Mouse (Mus musculus): ENCODE measurements around the gene Smyd2.
A peak's percentile ranks its signal among the peaks of the same experiment; 100 is the strongest.

Smyd2 gene

DNA sequence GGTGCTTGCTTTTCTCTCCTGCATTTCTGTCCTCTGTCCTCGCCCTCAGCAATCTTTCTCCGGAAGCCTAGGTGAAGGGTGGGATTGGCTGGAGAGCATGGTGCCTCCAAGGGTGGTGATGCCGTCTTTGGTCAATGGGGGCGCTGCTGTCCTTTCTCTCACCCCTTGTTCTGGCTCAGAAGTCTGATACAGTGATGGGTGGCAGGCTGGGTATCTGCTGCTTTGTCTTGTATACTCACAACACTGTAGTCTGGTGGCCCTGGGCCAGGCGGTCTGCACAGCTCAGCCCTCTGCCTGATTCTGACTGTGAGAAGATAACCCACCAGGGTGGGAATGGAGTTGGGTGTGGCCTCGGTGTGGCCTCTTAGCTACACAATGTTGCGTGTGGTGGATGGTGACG is 51.6 kb downstream of the Smyd2 start:
- DNase-seq, result no peak

DNA sequence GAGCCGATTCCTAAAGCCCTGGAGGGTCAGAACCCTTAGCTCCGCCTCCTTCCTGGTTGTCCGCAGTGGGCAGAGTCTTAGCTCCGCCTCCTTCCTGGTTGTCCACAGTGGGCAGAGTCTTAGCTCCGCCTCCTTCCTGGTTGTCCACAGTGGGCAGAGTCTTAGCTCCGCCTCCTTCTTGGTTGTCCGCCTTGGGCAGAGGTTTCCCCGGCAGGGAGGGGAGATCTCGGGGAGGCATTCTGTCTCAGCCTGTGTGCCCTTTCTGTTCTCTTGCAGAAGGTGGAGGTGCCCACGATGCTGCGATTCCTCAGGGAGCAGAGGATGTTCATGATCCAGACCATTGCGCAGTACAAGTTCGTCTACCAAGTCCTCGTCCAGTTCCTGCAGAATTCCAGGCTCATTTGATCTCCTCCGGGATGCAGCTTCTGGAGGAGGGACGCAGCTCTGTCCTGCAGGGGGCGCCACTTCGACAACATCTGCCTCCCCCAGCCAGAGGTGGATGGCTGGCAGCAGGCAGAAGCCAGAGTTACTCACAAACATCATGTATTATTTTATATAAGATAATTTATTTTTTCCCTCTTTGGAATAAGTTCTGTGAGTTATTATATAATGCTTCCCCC is 52.4 kb downstream of the Smyd2 start:
- DNase-seq, result no peak

DNA sequence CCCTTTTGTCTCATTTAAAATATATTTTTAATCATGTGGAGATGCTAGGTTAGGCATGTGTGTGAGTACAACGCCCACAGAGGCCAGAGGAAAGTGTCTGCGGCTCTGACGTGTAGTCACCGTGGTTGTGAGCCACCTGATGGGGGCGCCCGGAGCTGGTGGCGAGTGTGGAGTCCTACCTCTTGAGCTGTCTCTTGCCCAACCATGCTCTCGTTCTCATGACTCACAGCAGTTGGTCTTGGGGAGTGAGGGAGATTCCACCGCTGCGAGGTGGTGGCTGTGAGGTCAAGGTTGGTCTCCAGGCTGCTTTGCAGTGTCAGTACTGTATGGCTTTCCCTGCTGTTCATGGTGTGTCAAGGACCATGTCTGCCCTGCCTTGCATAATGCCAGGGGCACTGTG is 54.1 kb downstream of the Smyd2 start:
- DNase-seq, result no peak

DNA sequence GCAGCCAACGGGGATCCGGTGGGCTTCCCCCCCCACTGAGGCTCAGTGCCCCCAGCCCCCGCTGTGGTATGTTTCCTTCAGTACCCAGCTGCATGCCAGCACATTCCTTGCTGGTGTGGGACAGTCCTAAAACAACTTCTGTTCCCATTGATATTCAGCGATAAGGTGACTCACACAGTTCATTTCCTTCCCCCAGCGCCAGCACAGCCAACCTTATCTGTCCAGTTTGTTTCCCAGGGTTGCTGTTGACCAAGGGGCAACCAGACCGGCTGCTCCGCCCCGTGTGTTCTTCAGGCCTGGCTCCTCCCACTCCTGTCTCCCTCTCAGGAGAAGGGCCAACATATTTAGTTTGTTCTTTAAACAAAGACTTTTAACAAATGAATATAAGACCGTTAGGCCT is 54.7 kb downstream of the Smyd2 start:
- DNase-seq, result peak; percentile 50 to 60

DNA sequence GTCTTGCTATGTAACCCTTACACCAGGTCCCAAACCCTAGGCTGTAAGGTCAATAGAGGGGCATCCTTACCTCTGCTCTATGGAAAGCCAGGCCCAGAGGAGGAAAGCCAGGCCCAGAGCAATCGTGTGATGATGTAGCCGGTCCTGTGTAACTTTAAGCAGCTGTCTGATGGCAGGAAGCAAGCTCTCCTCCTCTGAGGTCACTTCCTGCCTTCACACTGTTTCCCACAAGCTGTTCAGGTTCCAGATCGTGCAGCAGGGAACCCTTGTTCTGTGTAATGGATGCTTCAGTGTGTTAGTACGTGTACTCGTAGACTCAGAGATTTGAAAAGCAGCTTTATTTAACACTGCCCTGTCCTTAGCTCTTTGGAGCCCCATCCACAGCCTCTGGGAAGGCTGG is 55.1 kb downstream of the Smyd2 start:
- peak in 1 of 2 experiments; percentile 21 for DNase-seq

DNA sequence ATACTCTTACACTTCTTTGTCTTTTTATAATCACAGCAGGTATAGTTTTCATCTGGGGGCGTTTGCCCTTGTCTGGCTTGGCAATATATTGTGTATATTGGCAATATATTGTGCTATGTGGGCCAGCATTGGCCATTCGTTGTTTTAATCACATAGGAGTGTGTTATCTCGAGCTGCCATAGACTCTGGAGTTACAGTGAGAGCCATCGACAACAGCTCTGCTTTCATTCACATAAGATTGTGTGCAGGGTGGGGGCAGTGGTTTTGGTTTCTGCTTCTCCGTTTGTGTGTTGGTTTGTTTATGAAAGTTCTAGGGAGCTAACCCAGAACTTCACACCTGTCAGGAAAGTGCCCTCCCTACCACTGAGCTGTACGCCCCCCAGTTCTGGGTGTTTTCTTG is 55.5 kb downstream of the Smyd2 start:
- DNase-seq, result no peak

DNA sequence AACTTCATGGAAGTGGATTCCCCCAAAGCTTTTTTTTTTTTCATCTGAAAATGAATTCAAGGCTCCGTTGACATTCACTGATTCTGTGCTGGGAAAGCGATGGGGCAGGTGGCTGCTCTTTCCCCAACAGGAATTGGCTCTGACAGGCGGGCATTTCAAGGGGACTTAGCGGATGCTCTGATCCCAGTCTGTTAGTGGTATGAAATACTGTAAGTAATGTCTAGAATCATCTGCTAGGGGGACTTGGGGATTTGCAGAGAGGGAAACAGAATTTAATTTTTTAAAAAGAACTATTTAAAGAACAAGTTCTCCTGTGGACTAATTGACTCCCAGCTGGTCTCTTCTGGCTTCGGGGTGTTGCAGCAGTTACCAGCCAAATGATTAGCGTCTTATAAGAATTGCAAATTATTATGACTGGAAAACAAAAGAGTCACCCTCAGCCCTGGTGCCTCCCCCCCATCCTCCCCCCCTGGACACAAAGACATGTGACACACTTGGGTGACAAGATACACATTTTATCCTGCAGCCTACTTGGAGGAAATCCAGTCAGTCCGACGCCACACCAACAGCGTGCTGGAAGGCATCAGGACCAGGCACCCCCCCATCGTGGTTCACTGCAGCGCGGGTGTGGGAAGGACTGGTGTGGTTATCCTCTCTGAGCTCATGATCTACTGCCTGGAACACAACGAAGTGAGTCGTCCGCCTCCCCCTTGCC is 57.2 kb downstream of the Smyd2 start:
- DNase-seq, result no peak

DNA sequence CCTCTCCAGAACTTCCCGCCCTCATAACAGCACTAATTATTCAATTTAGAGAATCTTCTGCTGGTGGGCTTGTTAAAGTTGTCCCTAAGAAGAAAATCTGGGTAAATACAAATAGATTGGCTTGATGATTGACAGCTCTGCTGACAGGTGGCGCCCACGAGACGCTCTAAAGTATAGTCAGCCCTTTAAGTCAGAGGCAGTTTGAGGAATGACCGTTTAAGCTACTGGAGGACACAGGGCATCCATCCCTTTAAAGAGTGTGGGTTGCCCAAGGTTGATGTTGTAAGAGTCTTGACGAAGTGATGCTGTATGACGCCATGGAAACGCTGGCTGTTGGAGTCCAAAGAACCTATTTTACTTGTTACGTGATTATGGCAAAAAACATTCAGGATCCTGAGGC is 57.9 kb downstream of the Smyd2 start:
- DNase-seq, result no peak

DNA sequence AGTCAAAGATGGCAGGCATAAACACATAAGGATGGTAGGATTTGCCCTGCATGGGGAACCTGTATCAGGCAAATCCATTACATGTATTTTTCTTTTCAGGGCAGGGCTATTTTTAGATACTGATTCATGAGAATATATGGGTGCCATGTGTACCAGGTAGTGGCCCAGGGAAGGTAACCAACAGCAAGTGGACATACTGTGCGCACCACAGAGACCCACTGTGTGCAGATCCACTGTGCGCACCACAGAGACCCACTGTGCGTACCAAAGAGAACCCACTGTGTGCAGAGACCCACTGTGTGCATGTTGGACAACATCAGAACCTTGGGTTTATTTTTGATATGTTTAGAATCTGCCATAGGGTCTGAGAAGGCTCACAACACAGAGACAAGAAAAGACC is 58.4 kb downstream of the Smyd2 start:
- no peak for DNase-seq

DNA sequence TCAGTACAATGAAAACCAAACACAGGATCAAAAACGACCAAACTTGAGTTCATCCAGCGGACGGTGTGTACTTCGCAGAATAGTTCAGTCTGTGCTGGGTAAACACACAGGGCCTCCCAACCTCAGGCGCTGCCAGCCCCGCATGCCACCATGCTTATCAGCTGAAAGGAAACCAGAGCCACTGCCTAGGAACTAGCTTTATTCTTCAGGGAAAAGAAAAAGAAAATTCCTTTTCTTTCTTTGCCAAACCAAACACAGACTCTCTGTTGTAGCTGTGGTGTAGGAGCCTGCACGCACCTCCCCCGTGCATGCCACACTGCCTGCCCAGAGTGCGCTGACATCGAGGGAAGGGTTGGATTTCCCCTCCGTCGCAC is 61.2 kb downstream of the Smyd2 start:
- DNase-seq, result no peak

DNA sequence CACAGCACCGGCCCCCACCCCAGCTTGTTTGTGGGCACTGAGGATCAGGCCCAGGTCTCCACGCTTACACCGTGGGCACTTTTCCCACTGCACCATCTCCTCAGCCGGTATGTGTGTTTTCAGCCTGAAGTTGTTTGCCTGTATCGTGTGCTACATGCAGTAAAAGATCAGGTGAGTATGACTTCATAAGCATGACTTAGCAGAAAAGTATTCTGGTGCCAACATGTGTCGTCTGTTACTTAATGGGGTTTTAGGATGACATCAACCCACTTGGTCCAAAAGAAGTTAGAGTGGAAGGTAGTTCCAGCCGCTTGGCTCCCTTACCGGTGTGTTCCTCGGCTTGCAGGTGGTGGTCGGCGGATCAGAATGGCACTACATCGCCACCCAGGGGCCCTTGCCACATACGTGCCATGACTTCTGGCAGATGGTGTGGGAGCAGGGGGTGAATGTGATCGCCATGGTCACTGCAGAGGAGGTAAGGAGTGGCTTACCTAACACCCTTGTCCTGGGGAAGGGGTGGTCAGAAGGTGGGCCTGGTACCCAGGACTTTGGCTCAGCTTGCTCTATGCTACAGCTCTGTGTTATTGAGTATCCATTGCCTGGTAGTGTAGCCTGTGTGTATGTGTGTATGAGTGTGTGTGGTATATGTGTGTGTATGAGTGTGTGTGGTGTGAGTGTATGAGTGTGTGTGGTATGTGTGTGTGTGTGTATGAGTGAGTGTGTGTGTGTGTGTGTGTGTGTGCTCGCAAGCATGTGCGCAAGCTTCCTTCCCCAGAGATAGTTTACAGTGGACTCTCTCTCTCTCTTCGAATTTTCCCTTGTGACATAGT is 61.8 kb downstream of the Smyd2 start:
- DNase-seq, result no peak

DNA sequence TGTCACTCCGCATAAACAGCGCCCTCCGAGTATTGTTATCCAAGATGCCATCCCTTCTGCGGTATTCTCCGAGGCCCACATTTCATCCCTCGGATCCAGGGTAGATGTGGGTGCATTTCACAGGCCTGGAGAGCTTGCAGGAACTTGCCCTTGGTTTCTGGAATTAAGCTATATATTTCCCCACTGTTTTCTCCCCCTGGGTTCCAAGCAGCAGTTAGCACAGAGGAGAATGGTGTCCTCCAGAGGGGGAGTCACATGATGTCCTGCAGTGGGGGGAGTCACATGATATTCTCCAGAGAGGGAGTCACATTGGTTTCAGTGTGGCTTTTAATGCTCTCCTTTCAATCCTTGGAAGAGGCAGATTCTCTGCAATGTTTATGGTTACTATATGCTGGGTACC is 63.8 kb downstream of the Smyd2 start:
- no peak for DNase-seq

DNA sequence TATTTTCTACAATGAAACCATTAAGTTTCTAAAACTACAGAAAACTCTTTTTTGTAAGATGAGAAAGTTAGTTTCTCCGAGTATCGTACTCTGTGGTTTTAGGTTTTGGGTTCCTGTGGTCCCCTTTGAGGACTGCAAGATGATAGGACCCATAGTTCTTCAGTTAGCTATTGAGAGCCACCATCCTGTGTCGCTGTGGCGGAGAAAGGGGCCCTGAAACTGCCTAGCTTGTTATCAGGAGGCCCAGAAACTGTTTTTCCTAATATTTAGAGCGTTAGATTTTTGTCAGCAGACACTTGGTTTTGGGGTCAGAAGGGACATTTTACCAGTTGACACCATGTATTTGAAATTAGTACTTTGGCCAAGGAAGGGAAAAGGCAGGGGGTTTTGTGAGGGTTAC is 66.4 kb downstream of the Smyd2 start:
- DNase-seq, result no peak

DNA sequence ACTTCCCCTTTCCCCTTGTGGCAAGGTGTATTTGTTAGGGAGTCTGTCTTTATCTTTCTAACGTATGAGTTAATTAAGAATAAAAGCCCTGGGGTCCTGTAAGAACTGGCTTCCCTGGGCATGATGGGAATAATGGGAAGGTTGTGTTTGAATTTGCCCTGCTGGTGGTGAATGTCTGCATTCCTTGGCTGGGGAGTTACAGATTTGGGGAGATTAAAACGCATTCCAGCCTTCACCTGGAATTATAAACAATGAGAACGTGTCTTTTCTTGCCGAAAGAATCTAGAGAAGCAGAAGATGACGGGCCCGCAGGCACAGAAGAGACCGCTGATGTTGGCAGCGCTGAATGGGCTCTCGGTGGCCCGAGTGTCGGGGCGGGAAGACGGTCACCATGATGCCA is 67.5 kb downstream of the Smyd2 start:
- no peak for DNase-seq

DNA sequence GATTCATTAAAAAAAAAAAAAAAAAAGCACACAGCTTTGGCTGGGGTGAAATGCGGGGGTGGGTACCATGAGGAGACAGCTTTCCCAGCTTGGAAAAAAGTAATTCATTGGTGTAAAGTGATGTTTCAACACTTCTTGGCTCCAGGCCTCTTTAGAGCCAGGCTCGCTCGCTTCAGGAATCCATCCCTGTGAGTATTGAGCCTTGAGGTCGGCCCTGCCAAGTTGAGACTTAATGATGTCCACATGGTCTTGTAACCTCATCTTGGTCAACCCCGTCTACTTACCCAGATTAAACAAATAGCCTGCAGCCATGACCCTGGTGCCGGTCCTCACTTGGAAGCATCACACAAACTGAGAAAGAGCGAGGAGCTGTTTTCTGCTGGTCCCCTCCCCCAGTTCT is 69.7 kb downstream of the Smyd2 start:
- no peak for DNase-seq

DNA sequence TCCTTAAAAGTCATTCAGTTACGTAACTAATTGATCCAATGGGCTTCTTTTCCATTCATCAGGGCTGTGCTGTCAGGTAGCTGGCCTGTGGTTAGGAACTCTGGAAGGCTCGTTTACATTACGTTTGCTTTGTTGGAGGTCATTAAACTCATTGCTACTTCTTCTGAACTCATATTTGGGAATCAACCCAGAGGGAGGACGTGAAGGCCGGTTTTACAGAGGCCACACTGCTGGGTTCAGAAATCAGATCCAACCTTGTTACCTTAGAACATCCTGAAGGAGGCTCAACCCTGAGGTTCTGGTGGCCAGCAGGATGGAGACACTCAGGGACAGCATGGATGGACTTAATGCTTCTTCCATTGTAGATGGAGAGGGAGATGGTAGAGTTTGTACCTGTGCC is 70.1 kb downstream of the Smyd2 start:
- no peak for DNase-seq

DNA sequence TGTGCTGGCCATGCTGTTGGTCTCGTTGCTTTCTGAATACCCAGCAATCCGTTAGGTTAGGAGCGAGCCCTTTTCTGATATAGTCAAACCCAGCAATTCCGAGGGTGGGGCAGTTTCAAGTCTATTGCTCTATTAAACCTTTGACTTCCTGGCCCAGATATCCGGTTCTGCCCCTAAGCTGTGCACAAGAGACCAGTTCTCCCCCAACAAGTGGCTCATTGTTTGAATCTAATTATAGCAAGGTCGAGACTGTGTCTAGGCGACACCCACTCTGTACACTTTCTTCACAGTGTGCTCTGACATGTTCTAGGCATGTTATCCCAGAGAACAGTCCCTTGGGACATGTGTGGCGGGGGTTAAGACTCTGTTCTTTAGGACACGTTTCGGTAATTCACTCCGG is 72.6 kb downstream of the Smyd2 start:
- DNase-seq, result no peak

DNA sequence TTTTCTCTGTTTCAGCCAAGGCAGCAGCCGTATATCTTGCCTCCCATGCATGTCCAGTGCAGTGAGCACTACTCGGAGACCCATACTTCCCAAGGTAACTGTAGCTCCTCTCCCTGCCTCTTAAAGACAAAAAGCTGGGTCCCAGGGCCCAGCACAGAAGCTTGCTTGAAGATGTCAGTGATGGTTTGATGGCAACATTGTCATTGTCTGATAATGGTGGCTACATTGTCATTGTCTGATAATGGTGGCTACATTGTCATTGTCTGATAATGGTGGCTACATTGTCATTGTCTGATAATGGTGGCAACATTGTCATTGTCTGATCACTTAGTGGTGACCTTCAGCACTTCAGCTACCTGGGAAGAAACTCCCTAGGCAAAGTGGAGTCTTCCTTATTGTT is 75.8 kb downstream of the Smyd2 start:
- no peak for DNase-seq

DNA sequence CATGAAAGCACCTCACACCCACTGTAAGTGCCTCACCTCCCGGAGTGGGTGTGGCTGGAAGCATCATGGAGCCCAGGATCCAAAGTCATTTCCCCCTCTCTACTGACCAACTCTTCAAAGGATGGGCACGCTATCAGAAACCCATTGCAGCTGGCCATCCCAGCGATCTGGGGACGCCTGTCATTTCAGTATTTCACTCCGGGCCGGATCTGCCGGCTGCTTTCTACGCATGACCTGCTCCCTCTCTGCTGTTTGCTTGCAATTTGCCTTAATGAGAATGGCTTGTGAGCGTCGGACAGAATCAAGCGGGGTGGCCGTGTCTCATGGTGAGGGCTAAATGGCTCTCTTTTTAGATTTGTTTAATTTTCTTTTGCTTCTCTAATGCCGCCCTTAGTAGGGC is 88.0 kb downstream of the Smyd2 start:
- no peak for DNase-seq

DNA sequence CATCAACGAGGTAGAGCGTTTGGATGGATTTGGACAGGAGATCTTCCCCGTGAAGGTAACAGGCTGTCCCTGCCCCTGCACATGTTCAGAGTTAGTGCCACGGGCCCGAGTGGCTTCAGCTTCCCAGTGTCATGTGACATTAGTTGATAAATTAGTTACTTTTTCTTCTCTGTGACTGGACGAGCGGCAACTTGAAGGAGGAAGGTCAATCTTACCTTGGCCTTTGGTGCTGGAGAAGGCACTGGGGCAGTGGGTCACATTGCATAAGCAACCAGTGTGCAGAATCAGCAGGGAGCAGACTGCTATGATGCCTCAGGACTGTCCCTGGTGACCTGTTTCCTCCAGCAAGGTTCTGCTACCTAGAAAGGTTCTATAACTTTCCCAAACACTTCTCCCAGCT is 88.8 kb downstream of the Smyd2 start:
- peak in 1 of 2 experiments; percentile 6 for DNase-seq

DNA sequence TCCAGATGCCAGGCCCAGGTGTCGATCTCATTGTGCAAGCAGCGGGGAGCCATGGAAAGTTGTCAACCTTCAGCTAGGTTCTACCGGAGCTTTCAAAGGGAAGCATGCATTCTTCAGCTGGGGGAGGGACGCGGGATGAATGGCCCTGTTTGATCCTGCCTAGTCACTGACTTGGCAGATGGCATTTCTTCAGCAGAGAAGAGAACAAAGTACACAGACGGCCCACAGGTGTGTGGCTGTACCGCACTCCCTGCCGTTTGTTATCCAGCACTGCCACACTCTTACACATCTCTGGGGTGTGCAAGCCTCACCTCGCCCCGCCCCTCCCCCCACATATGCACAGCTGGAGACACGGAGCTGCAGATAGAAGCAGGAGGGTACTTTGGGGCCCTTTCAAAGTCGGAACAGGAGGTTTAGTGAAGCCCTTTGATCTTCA is 91.3 kb downstream of the Smyd2 start:
- DNase-seq, result peak; percentile 9 to 22
